Mouse (Mus musculus) lung, postnatal 4 days (tissue): ENCODE results near the gene Rps16.

Experiments used
- DNase-seq, 2 experiments: peaks; one replicate each; pipeline ENCODE4 v3.0.0; 2021

The Rps16 gene

DNA sequence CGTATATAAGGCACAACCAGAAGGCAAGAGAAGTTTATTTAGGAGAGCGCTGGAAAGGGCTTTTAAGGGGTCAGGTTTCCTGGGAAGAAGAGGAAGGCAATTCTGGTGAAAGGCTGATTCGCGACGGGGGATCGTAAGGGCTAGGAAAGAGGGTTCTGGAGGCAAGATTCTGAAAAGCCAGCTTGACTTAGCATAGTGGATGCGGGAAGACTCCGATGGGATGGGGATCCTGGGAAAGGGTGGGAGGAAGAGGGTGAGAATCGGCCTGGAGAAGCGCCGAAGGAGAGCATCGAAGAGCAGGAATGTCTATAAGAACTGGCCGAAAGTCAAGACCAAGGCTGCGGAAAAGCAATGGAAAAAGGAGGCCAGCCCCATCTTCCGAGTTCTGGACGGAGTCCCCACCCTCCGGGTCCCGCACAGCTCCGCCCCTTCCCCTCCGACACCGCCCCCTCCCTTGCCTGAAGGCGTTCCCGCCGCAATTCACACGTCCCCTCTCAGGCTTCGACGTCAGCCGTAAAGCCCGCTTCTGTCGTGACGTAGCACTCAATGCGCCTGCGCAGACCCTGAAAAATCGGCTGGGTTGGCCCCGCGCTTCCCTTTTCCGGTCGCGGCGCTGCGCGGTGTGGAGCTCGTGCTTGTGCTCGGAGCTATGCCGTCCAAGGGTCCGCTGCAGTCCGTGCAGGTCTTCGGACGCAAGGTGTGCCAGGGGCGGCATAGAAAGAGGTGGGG, at the start of gene Rps16:
Gene Rps16, plus strand, starts transcription at position 498 of the 729 bp plus-strand sequence.
- DNase-seq = peak; percentile 98 to 100

DNA sequence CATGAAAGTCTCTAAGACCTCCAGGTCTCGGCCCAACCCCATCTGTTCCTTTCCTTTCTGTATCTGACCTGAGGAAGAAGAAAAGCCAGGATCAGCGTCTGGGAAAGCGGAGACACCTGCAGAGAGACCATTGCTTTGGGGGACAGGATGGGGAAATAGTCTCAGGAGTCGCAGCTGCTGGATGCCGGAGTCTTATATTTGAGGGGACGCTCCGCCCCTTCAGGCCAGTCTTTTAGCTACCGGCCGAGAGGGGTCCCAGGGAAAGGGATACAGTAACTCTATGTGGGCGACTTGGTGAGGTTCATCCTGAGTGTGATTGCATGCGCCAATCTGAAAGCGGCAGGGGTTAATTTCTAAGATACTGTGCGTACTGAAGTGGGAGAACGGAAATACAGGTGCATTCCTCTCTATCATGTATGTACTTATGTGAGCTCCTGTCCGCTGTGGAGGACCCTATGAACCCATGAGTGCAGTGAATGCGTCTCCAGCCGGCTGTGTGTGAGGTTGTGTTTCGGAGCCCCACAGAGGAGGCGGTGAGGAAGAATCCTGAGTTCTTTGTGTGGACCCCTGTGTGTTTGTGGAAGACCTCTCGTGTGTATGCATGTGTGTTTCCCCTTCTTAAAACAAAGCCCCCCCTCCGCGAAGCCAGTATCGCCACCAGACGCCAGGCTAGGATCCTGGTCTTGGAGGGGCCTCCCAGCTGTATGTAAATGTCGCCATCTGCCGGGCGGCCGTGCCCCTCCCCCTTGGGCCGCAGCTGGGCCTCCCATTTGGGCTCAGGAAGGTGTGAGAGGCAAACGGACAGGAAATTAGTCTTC, 48.6 kb upstream of the Rps16 start, which contains the start of gene Dll3:
Gene Dll3, minus strand, starts transcription at position 623 of the 818 bp plus-strand sequence.
- peak; percentile 71 for DNase-seq

DNA sequence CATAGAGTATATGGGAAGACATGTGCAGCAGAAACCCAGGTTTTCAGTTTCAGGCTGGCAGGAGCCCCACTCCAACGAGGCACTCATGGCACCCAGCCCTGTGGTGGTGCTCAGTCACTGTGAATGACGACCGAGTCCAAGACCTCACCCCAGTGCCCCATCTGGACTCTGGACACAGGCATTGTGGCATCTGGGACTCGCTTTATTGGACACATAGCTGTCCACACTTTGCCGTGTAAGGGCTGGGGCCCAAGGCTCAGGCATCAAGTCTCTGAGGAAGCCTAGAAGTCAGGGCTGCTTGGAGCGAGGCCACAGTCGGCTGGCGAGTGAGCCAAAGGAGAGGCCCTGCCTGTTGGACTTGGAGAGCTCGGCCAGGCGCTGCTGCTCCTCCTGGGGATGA, 44.8 kb upstream of the Rps16 start:
- no peak for DNase-seq

DNA sequence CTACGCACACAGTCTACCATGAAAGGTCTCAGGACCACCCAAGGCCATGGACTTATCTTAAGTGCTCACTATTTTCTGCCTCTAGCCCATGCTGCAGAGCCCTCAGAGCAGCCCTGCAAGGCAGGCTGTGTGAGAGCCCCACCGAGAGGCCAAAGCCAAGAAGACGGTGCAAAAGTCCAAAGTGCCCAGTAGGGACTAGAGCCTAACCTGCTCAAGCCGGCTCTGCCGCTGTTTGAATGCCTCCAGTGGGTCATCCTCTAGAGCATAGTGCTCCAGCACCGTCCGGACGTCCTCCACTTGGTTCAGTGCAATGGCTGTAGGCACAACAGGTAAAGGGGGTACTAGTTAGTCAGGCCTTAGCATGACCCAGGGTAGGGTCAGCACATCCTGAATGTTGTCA, 44.2 kb upstream of the Rps16 start:
- DNase-seq = no peak

DNA sequence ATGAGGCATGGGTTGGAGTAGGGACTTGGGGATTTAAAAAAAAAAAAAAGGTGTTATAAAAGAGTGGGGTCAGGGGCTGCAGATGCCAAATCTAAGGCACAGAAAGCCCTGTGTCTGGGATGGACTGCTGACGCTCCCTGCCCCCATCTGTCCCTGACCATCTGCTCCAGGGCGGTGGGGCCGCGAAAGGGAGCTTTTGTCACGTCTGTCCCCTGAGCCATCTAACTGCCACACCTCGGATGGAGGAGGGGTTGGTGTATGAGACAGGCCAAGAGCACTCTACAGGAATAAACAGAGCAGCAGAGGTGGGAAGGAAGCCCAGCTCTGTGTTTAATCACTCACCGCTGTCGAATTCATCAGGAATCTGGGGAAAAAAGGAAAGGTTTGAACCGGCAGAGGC, 40.7 kb upstream of the Rps16 start:
- no peak for DNase-seq

DNA sequence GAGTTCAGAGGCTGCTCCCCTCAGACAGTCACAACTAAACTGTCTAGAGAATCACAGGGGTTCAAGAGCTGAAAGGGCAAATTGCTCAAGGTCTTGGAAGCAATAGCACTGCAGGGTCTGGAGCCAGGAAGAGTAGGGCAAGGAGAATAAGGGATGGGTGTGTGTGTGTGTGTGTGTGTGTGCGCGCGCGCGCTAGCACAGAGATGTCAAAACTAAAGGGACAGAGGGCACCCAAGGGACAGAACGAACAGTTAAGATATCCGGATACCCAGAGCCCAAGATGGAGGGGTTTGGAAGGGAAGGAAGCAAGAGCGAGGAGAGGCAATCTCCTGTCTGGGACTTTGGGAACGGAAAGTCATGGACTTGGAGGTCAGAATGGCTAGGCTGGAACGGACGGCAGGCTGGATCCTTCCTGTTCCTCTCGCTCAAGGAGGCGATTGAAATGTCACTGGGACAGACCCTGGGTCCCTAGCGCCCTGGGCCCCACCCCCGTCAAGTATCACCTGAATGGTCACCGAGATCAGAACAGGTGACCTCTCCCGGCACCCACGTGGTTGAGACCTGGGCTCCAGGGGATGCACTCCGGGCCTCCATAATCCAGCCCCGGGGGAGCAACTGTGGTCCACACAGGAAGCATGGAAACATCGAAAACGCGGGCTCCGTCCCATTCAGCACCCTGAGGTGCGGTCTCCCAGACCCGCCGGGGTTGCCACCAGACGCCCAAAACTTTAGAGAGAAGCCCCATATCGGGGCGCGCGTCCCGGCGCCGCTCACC, 39.1 kb upstream of the Rps16 start:
- DNase-seq = no peak

DNA sequence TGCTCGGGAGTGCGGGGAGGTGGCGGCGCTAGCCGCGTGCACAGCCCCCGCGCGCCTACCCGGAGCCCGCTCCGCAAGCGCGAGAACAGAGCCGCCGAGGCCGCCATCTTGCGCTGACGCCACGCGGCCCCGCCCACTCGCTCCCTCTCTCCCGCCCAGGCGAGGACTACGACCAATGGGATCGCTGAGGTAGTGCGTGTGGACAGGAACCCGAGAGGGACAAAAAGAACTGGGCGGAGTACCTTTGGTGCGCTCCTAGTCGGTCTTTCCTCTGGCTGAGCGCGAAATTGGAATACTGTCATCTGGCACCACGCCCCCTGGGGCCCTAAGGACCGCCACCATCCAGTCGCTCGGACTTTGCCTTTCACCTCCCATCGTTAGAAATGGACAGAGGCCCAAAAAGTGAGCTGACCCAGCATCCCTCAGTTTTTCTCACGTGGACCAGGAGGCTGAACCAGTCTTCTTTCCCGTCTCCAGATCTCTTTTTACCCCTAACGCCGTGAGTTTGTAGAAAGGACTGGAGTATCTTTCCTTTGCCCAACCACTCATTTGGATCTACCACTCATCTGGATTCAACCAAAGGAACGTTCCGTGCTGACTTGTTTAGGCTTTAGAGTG, 38.4 kb upstream of the Rps16 start, which contains the start of gene Timm50:
Gene Timm50, minus strand, starts transcription at position 147 of the 618 bp plus-strand sequence.
- peak; percentile 97 to 98 for DNase-seq

DNA sequence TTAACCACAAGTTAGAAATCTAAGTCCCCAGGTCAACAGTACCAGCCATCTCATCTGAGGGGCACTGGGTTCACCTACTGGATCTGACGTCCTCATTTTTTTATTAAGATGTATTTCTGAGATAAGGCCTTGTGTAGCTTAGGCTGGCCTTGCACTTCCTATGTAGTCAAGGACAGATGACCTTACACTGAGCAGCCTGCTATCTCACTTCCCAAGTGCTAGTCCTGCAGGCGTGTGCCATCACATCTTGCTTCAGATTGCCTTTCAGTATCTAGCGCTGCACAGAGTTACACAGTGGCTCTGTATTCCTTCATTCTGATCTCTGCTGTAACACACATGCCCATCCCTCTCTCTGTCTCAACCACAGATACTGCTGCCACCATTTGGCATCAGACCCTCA, 32.4 kb upstream of the Rps16 start:
- no peak for DNase-seq

DNA sequence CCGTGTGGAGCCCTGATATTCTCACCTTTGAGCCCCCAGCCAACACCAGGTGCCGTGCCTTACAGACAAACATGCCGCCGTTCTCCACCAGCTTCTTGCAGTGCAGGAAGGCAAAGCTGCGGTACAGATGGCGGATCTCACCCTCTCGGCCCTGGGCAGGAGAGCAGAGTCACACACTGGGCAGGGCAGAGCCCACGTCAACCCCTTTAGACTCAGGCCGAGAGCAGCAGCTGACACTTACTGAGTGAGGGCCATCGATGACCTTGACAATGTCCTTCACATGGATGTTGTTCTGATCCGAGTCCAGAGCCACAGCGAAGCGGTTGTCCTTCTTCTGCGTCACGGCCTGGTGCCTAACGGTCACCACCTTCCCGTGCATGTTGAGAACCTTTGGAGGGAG, 31.7 kb upstream of the Rps16 start:
- no peak for DNase-seq

DNA sequence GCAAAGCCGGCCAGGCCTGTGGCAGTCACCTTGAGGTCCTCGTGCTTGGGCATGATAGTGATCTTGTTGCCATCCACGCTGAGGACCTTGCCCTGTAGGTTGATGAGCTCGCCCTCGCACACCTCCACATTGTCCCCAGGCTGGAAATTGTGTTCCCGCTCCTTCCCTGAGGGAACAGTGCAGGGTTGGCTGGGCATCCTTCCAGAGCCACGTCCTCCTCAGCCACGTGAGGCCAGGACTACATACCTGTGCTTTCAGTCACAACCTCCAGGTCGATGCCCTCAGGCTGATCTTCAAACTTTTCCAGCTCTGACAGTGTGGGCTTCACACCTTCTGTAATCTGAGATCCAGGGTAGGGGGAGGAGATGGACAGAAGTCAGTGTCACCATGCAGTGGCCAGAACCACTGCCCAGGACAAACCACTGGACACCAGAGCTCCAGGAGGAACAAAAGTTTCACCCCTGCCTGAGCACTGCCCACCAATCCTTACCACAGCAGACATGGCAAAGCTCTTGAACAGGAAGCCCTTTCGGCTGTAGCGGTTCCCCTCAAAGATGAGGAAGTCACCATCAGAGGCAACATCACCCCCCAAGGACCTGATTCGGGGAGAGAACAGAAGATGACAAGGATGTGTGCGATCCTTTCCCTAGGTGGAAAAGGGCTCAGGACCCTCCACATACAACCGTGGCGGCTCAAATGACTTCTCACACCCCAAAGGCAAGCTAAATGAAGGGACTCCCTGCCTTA, 28.3 kb upstream of the Rps16 start:
- DNase-seq = no peak

DNA sequence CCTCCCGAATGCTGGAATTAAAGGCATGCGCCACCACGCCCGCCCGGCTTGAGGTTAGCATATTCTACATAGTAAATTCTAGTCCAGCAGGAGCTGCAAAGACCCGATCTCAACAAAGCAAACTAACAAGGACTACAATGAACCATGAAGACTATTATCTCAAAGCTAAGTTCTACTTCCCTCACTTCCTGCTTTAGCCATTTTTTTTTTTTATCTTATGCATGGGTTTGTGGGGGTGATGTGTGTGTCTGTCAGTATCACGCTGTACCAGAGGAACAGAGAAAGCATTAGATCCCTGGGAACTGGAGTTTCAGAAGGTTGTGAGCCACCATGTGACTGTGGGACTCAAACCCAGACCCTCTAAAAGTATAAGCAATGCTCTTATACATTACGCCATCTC, 25.2 kb upstream of the Rps16 start:
- no peak for DNase-seq

DNA sequence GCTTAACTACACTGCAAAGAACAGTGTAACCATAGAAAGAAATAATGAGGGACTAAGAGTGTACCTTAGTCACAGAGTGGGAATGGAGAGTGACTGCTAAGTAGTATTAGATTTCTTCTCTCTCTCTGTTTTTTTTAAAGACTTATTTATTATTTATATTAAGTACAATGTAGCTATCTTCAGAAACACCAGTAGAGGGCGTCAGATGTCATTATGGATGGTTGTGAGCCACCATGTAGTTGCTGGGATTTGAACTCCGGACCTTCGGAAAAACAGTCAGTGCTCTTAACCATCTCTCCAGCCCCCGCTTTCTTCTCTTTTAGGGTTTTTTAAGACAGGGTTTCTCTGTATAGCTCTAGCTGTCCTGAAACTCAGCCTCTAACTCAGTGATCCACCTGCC, 24.0 kb upstream of the Rps16 start:
- DNase-seq = no peak

DNA sequence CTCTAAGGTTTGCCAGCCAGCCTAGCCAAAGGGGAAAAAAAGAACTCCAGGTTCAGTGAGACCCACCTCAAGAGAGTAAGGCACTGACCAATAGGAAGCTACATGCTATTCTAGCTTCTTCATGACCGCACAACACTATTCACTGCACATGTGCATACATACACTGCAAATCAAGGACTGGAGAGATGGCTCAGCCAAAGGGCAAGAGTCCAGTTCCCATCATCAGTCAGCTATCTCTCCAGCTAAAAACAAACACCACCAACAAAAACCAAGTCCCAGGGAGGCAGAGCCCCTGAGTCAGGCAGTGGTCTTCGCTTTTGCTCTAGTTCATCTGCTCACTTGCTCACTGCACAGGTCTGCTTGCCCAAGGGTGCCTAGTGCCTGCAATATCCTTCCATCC, 22.2 kb upstream of the Rps16 start:
- DNase-seq = no peak

DNA sequence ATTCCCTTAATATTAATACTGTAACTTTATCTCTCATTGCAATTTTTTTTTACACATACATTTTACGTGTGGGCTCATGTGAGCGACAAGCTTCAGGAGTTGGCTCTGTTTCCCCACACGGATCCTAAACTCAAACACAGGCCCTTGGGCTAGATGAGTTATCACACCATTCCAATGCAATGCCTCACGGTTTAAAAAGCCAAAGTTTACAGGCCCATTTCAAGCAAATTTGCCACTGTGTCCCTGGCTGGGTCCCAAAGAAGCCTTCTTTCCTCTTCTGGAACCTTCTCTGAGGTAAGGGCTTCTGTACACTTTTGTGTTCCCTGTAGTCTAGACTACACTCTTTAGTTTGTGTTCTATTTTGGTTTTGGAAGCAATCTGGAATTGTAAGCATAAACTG, 15.9 kb upstream of the Rps16 start:
- DNase-seq = no peak

DNA sequence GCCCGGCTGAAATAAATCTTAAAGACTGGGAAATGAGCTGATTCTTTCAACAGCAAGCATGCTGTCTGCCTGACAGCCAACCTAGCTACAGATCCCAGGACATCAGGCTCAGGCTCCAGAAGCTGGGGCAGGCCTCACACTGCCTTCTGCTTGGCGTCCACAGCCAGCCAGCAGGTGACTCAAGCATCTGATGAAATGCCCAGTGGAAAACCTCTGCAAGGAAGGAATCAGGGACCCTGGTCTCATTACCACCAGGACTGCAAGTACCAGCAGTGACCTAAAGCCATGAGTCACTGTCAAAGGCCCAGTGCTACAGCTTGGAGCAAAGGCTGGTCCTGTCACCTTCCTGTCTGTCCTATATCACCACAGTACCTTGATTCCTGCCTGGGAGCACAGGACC, 15.0 kb upstream of the Rps16 start:
- no peak for DNase-seq

DNA sequence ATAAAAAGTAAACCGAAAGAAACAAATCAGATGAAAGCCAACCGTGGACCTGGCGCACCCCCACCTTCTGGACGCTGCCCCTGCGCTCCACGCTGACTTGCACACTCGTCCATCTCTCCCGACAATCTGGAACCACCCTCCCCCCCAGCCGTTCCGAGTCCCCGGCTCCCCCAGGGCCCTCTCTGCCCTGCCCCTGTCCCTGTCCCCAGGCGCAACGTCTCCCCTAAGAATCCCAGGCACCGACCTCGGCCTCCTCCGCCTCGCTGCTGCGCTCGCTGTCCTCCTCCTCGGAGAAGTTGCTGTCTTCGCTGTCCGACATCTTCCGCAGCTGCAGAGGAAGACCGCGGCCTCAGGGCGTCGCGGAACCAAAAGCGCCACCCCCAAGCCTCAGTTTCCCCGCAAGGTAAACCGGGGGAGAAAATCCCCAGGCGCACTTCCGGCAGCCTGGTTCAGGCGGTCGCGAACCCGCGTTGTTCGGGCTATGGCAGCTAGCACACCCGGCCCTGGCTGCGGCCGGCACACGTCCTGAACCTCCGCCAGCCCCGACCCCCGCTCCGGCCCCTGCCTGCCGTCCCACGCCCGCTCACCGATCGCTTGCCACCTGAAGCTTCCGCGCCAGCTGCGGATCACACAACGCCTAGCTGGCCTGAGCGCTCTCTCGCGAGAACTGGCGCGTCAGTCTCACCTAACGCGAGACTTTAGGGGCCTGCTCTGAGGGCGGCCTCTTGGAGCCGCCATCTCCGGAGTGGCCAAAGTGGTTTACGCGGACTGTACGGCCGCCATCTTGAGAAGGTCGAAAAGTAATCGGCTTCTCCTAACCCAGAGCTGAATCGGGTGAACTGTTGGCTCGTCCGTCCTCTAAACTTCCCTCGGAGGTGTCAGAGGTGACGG, 12.1 kb upstream of the Rps16 start, which contains the start of gene Supt5:
Gene Supt5, minus strand, starts transcription at position 639 of the 891 bp plus-strand sequence.
- DNase-seq = peak; percentile 98 to 99

DNA sequence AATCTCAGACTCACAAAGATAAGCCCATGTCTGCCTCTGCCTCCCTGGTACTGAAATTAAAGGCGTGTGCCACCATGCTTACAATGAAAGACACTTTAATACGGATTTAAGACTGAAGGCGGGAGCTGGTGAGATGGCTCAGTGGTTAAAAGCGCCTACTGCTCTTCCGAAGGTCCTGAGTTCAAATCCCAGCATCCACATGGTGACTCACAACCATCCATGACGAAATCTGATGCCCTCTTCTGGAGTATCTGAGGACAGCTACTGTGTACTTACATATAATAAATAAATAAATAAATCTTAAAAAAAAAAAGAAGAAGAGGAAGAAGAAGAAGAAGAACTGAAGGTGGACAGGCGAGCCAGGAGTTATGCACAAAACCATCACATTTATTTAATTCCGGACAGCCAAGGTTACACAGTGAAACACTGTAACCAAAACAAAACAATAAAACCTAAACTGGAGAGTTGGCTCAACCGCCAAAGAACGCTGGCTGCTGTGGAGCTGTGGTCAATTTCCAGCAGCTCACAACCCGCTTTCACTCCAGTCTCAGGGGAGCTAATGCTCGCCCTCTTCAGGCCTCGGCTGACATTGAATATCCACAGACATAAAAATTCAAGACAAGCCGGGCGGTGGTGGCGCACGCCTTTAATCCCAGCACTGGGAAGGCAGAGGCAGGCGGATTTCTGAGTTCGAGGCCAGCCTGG, 11.1 kb upstream of the Rps16 start:
- DNase-seq = peak; percentile 68 to 72

DNA sequence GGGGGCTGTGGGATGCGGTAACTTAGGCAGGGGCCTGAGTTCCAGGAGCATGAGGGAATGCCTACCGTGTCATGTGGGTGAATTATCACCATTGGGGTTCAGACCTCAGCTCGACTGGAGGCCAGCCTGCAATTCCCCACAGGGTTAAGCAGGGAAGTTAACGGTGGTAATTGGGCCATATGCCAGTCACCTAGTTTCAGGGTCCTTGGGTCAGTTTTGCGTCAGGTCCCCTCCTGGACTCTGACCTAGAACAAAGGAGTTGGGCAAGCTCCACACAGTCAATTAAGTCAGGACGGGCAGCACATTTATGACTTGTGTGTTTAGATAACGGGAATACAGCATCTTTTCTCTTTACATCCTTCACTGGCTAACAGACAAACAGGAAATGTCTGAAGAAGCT, 9.1 kb upstream of the Rps16 start:
- DNase-seq = no peak

DNA sequence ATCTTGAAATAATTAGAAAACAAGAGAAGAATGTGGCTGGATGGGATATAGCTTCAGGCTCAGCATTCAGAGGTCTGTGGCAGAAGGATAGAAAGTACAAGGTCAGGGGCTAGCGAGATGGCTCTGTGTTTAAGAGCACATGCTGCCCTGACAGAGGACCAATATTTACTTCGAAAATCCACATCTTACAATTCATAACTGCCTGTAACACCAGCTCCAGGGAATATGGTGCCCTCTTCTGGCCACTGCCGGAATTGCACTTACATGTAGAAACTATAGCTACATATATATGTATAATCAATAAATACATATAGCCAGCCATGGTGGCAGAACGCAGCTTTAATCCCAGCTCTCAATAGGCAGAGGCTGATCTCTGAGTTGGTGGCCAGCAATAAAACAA, 5.8 kb upstream of the Rps16 start:
- DNase-seq = peak in 1 of 2 experiments; percentile 66

DNA sequence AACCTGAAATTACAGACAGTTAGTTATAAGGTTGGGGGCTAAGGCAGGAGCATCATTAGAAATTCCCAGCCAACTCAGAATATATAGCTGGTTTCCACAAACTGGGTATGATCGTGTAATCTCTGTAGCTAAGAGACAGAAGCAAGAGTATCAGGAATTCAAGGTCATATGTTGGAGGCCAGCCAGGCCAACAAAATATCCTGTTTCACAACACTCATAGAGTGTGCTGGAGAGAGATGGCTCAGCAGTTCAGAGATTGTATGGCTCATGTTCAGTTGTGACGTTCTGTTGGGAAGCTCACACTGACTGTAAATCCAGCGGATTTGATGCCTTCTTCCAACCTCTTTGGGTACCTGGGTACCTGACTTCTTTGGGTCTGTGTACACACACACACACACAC, 2.7 kb upstream of the Rps16 start:
- DNase-seq = no peak
